Mouse (Mus musculus) embryonic facial prominence, embryonic 10.5 days (tissue): ENCODE measurements around the gene Olfr1259. TPM values are rescaled to one million over a fixed set of nuclear protein-coding genes. Genes with fewer than 3 reads are reported as not detected.
"Not testable (repeated sequence)": the region's sequence is repeated elsewhere in the genome, so short reads cannot be mapped to it uniquely, and the experiment has no call there.

Source experiments
- DNase-seq: peaks from one replicate; pipeline ENCODE4 v3.0.0-alpha.2; 2017; ENCODE audit warnings: low spot score
- H3K27ac ChIP-seq: fragments of 300-500 bp; sonication (generic); replicated peaks from 2 replicates; pipeline ENCODE4 v1.5.1; 2016; ENCODE audit warnings: mild to moderate bottlenecking
- H3K27me3 ChIP-seq: fragments of 300-500 bp; sonication (generic); replicated peaks from 2 replicates; pipeline ENCODE4 v1.6.1; 2016; ENCODE audit warnings: low read depth, mild to moderate bottlenecking; ENCODE audit not compliant: poor library complexity, severe bottlenecking
- H3K36me3 ChIP-seq: fragments of 300-500 bp; sonication (generic); replicated peaks from 2 replicates; pipeline ENCODE4 v1.6.1; 2016; ENCODE audit warnings: mild to moderate bottlenecking, moderate library complexity
- H3K4me1 ChIP-seq: fragments of 300-500 bp; sonication (generic); 2 replicates; pipeline ENCODE4 v1.6.1; 2016
- H3K4me3 ChIP-seq: fragments of 300-500 bp; sonication (generic); 2 replicates; pipeline ENCODE4 v1.5.1; 2016; ENCODE audit warnings: mild to moderate bottlenecking, moderate library complexity
- H3K9me3 ChIP-seq: fragments of 300-500 bp; sonication (generic); 2 replicates; pipeline ENCODE4 v1.6.1; 2016; ENCODE audit warnings: mild to moderate bottlenecking
- WGBS: fragments of 180-500 bp; shearing (Covaris S2); methylation state at CpG from one replicate; pipeline ENCODE4 v1.1.7; 2016; 5-methylcytosine and 5-hydroxymethylcytosine counted together
- polyA plus RNA-seq: library from polyadenylated mRNA; unstranded; fragments of >200 nt; fragmentation: Nextera tagmentation; extraction: Ambion mirVana; gene quantifications from 2 replicates; pipeline ENCODE4 v1.2.1, GENCODE M21; 2016

Gene Olfr1259
- polyA plus RNA-seq: not detected in 2 replicates

DNA sequence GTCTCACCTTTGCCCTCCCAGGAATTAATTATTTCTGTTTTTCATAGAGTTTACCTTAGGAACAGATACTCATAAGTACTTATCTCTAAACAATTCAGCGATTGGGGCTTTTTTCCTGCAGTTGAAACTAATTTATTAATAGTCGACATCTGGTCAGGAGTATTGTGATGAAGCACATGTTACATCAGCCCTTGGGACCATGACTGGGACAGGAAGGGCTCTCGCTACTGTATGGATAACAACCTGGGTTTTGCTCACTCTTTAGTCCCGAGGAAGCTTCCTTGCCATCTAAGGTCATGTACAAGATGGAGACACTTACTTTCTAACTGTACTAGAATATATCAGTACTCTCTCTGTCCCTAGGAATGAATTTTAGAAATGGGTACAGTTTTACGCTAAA lies at the start of gene Olfr1259:
TSS of gene Olfr1259 (minus strand) at position 101 of the 400 bp plus-strand sequence.
- DNase-seq: no peak
- H3K4me3 ChIP-seq: no peak within 1 kb of the TSS
- H3K27me3 ChIP-seq: no peaks in the 10 kb centered on the region
- 85% methylated on average over 5 of the region's 5 CpGs for WGBS
- no peaks in the 10 kb centered on the region for H3K9me3 ChIP-seq
- H3K4me1 ChIP-seq: no peaks in the 10 kb centered on the region
- no peaks in the 10 kb centered on the region for H3K36me3 ChIP-seq
- H3K27ac ChIP-seq: no peak within 1 kb of the TSS

DNA sequence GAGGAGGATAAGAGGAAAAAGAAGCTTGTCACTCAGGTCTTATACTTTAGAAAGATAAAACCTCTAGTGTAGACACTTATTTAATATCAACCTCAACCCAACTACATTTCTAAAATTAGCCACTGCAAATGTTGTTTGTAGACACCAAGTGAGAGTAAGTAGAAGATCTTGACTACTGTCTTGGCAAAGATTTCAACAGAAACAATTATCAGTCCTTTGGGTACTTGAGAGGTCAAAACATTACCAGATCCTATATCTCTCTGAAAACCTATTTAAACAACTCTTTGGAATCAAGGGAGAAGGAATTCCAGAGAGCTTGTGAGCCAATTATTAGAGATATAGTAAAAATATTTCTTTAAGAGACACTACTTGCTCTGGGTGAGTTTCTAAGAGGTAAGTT lies 42.5 kb upstream of the Olfr1259 start, which contains the start of gene Olfr1261:
TSS of gene Olfr1261 (plus strand) at position 301 of the 400 bp plus-strand sequence.
- H3K36me3 ChIP-seq: no peaks in the 10 kb centered on the region
- H3K4me1 ChIP-seq: no peaks in the 10 kb centered on the region
- H3K27me3 ChIP-seq: no peaks in the 10 kb centered on the region
- DNase-seq: no peak
- H3K4me3 ChIP-seq: no peak within 1 kb of the TSS
- no peaks in the 10 kb centered on the region for H3K9me3 ChIP-seq
- no peak within 1 kb of the TSS for H3K27ac ChIP-seq

DNA sequence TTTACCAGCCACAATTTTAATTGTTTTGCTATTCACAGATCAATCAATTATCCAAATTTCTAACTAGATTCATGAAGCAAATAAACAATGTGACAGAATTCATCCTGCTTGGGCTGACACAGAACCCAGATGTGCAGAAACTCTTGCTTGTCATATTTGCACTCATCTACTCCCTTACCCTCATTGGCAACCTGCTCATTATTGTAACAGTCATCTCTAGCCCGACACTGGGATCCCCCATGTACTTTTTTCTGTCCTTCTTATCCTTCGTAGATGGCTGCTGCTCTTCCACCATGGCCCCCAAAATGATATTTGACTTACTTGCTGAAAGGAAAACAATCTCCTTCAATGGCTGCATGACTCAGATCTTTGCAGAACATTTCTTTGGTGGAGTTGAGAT lies 29.2 kb upstream of the Olfr1259 start:
- no peaks in the 10 kb centered on the region for H3K36me3 ChIP-seq
- H3K4me3 ChIP-seq: no peak overlapping the region
- no peak for DNase-seq
- no peaks in the 10 kb centered on the region for H3K27me3 ChIP-seq
- H3K9me3 ChIP-seq: no peaks in the 10 kb centered on the region
- no peak overlapping the region for H3K27ac ChIP-seq
- WGBS: 91% methylated on average over 2 of the region's 2 CpGs
- no peaks in the 10 kb centered on the region for H3K4me1 ChIP-seq

DNA sequence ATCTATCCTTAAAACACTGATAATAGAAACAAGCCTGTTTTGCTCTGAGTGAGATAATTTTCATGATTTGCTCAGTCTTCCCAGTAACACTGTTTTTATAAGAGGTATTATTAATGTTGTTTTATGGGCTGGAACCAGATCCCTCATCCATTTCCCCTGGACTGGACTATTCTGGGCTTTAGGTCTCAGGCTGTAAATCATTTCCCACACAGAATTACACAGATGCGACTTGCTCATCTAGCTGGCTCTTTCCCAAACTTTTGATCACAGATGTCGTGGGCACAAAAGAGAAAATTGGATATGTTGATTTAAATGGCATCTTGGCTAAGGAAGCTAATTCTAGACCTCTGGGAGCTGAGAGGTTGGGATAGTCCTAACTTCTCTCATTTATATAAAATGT lies 25.7 kb upstream of the Olfr1259 start, which contains the start of gene Olfr1260:
TSS of gene Olfr1260 (plus strand) at position 157 of the 400 bp plus-strand sequence.
- Histone ChIP-seq H3K36me3 (no peaks in the 10 kb centered on the region), H3K27ac (no peak within 1 kb of the TSS), H3K27me3 (no peaks in the 10 kb centered on the region), H3K9me3 (no peaks in the 10 kb centered on the region), H3K4me1 (no peaks in the 10 kb centered on the region), H3K4me3 (no peak within 1 kb of the TSS)
- no peak for DNase-seq
- WGBS: 88% methylated on average over 2 of the region's 2 CpGs

DNA sequence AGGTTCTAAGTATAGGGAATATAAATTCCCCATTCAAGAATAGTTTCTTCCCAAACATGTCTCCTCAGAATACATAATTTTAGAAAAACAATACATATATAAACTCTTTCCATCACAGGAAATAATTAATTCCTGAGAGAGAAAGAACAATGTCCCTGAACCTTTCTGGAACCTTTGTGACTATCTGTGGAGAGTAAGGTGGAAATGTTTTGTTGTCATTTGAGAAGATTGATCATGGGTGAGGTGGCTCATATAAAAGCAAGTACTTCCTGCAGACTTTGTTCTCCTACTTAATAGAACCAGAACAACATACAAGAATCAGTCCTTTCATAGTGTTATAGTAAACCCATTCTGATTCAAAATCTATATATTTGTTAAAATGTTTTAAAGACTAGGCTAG lies 21.5 kb downstream of the Olfr1259 start, which contains the start of gene Olfr1258:
TSS of gene Olfr1258 (plus strand) at position 301 of the 400 bp plus-strand sequence.
- H3K36me3 ChIP-seq: no peaks in the 10 kb centered on the region
- no peak within 1 kb of the TSS for H3K4me3 ChIP-seq
- H3K4me1 ChIP-seq: no peaks in the 10 kb centered on the region
- H3K27me3 ChIP-seq: no peaks in the 10 kb centered on the region
- DNase-seq: no peak
- no peaks in the 10 kb centered on the region for H3K9me3 ChIP-seq
- no peak within 1 kb of the TSS for H3K27ac ChIP-seq

DNA sequence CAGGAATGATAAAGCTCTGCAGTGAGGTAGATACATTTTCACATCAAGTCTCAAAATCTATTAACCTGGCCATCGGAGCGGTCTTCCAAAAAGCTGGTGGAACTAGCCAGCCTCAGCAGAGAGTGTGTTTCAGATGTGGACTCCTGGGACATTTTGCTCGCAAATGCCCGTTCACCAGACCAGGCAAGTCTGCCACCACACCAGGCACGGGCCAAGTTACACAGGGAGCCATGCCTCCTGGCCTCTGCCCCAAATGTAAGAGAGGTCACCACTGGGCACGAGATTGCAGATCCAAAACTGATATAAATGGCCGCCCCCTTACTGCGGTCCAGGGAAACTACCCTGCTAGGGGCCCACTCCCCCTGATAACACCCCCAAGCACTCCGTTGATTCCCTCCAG lies 35.8 kb downstream of the Olfr1259 start:
- H3K27me3 ChIP-seq, H3K4me3 ChIP-seq, H3K9me3 ChIP-seq, H3K36me3 ChIP-seq, DNase-seq, H3K4me1 ChIP-seq, H3K27ac ChIP-seq: not testable (repeated sequence)
- WGBS: 89% methylated on average over 9 of the region's 9 CpGs

Other genes starting within 250 kb of the Olfr1259 start
- not detected in 2 replicates for gene Olfr1252, start 223.7 kb downstream of the Olfr1259 start, polyA plus RNA-seq
- not detected in 2 replicates for gene Olfr1253, start 191.6 kb downstream of the Olfr1259 start, polyA plus RNA-seq
- not detected in 2 replicates for gene Olfr1254, start 155.0 kb downstream of the Olfr1259 start, polyA plus RNA-seq
- gene Olfr1255, start 136.6 kb downstream of the Olfr1259 start, polyA plus RNA-seq: not detected in 2 replicates
- not detected in 2 replicates for gene Olfr1256, start 107.1 kb downstream of the Olfr1259 start, polyA plus RNA-seq
- gene Olfr48, start 100.5 kb downstream of the Olfr1259 start, polyA plus RNA-seq: not detected in 2 replicates
- not detected in 2 replicates for gene Olfr1257, start 70.2 kb downstream of the Olfr1259 start, polyA plus RNA-seq
- not detected in 2 replicates for gene Olfr1258, start 21.4 kb downstream of the Olfr1259 start, polyA plus RNA-seq
- gene Olfr1260, start 25.7 kb upstream of the Olfr1259 start, polyA plus RNA-seq: not detected in 2 replicates
- not detected in 2 replicates for gene Olfr1261, start 42.6 kb upstream of the Olfr1259 start, polyA plus RNA-seq
- not detected in 2 replicates for gene Olfr1262, start 51.5 kb upstream of the Olfr1259 start, polyA plus RNA-seq
- gene Olfr1263, start 63.5 kb upstream of the Olfr1259 start, polyA plus RNA-seq: not detected in 2 replicates
- not detected in 2 replicates for gene Olfr1264, start 76.9 kb upstream of the Olfr1259 start, polyA plus RNA-seq
- not detected in 2 replicates for gene Olfr1265, start 86.7 kb upstream of the Olfr1259 start, polyA plus RNA-seq
- gene Olfr140, start 114.9 kb upstream of the Olfr1259 start, polyA plus RNA-seq: not detected in 2 replicates
- gene Olfr1269, start 172.7 kb upstream of the Olfr1259 start, polyA plus RNA-seq: not detected in 2 replicates
- not detected in 2 replicates for gene Olfr32, start 193.6 kb upstream of the Olfr1259 start, polyA plus RNA-seq
- gene Olfr1270, start 204.4 kb upstream of the Olfr1259 start, polyA plus RNA-seq: 0.04 TPM in 1 of 2 replicates, not detected in the other